Mouse (Mus musculus) testis, adult 2 months (tissue): ENCODE measurements around the gene Stxbp1. TPM values are rescaled to one million over a fixed set of nuclear protein-coding genes. Genes with fewer than 3 reads are reported as not detected.

Experiments used
- H3K27ac ChIP-seq: fragments of 200-500 bp; 2 replicates; pipeline ENCODE4 v1.5.1; 2012; ENCODE audit warnings: low read depth, low read length; ENCODE audit not compliant: control insufficient read depth, insufficient read depth
- H3K27me3 ChIP-seq: fragments of 200-500 bp; 2 replicates; pipeline ENCODE4 v1.6.1; 2012; ENCODE audit warnings: mild to moderate bottlenecking, low read length, moderate library complexity; ENCODE audit not compliant: control insufficient read depth, insufficient read depth
- H3K36me3 ChIP-seq: fragments of 200-500 bp; 2 replicates; pipeline ENCODE4 v1.6.1; 2012; ENCODE audit warnings: mild to moderate bottlenecking, low read length; ENCODE audit not compliant: control insufficient read depth, insufficient read depth
- H3K4me1 ChIP-seq: fragments of 200-500 bp; 2 replicates; pipeline ENCODE4 v1.6.1; 2012; ENCODE audit warnings: low read length; ENCODE audit not compliant: control insufficient read depth, insufficient read depth
- H3K4me3 ChIP-seq: fragments of 200-500 bp; 2 replicates; pipeline ENCODE4 v1.5.1; 2012; ENCODE audit warnings: low read depth, mild to moderate bottlenecking, low read length, moderate library complexity, mixed read lengths; ENCODE audit not compliant: control insufficient read depth
- CTCF ChIP-seq: fragments of 200-500 bp; IDR thresholded peaks from 2 replicates; pipeline ENCODE4 v1.5.1; 2012; ENCODE audit warnings: low read depth, mild to moderate bottlenecking, inconsistent platforms, low read length, moderate library complexity; ENCODE audit not compliant: control insufficient read depth, insufficient read depth, insufficient replicate concordance
- POLR2A ChIP-seq: fragments of 200-500 bp; IDR thresholded peaks from 2 replicates; pipeline ENCODE4 v1.6.1; 2012; ENCODE audit warnings: low read depth, mild to moderate bottlenecking, inconsistent platforms, low read length, moderate library complexity; ENCODE audit not compliant: control insufficient read depth
- polyA plus RNA-seq: library from polyadenylated mRNA; depleted of rRNA; stranded (reverse); fragments of >200 nt; gene quantifications from 2 replicates; pipeline ENCODE4 v1.2.3, GENCODE M21; 2012

The Stxbp1 gene
- polyA plus RNA-seq, 1 experiment, result 15.2 TPM

GRCm38 (mm10) chr2:32784048-32784681 lies 62.9 kb downstream of the Stxbp1 start, which contains the start of gene Cfap157:
Gene Cfap157 (minus strand): TSS chr2:32784428.
- Histone ChIP-seq H3K27me3 (no peaks in the 10 kb centered on the region), H3K27ac (0 out of 2 replicates have a peak within 1 kb of the TSS, but pooled peaks have one; percentile 43), H3K4me3 (peak within 1 kb of the TSS; percentile 91), H3K4me1 (peaks cover 8% of the 10 kb centered on the region), H3K36me3 (no peaks in the 10 kb centered on the region)
- no peak for TF ChIP-seq POLR2A
- no peak for TF ChIP-seq CTCF

GRCm38 (mm10) chr2:32781710-32782109 lies 65.3 kb downstream of the Stxbp1 start:
- H3K4me3 ChIP-seq, result no peak overlapping the region
- TF ChIP-seq POLR2A, result no peak
- no peak for TF ChIP-seq CTCF
- no peak overlapping the region for H3K27ac ChIP-seq
- H3K4me1 ChIP-seq, result peaks cover 8% of the 10 kb centered on the region
- H3K27me3 ChIP-seq, result no peaks in the 10 kb centered on the region
- H3K36me3 ChIP-seq, result no peaks in the 10 kb centered on the region

GRCm38 (mm10) chr2:32779714-32780113 lies 67.3 kb downstream of the Stxbp1 start:
- no peaks in the 10 kb centered on the region for H3K36me3 ChIP-seq
- H3K27ac ChIP-seq, result no peak overlapping the region
- H3K27me3 ChIP-seq, result no peaks in the 10 kb centered on the region
- peaks cover 15% of the 10 kb centered on the region for H3K4me1 ChIP-seq
- TF ChIP-seq POLR2A (no peak), CTCF (no peak)
- H3K4me3 ChIP-seq, result no peak overlapping the region

- Histone ChIP-seq H3K27ac (no peak overlapping the region), H3K4me3 (no peak overlapping the region), H3K4me1 (peaks cover 14% of the 10 kb centered on the region), H3K27me3 (no peaks in the 10 kb centered on the region), H3K36me3 (no peaks in the 10 kb centered on the region)
- no peak for TF ChIP-seq POLR2A
- peak; percentile 76; the same call in 1 of the 2 replicates for TF ChIP-seq CTCF
Measured at GRCm38 (mm10) chr2:32779131-32779530, 67.9 kb downstream of the Stxbp1 start.

- no peak overlapping the region for H3K27ac ChIP-seq
- peaks cover 11% of the 10 kb centered on the region for H3K4me1 ChIP-seq
- H3K4me3 ChIP-seq, result no peak overlapping the region
- no peaks in the 10 kb centered on the region for H3K36me3 ChIP-seq
- TF ChIP-seq POLR2A, result no peak
- TF ChIP-seq CTCF, result no peak
- no peaks in the 10 kb centered on the region for H3K27me3 ChIP-seq
Measured at GRCm38 (mm10) chr2:32778081-32778480, 69.0 kb downstream of the Stxbp1 start.

- no peaks in the 10 kb centered on the region for H3K36me3 ChIP-seq
- H3K27me3 ChIP-seq, result no peaks in the 10 kb centered on the region
- TF ChIP-seq CTCF, result no peak
- no peak for TF ChIP-seq POLR2A
- peak overlapping the region; percentile 95 for H3K4me3 ChIP-seq
- H3K27ac ChIP-seq, result no peak overlapping the region; the same call in 1 of the 2 replicates
- H3K4me1 ChIP-seq, result peaks cover 9% of the 10 kb centered on the region
Measured at GRCm38 (mm10) chr2:32776192-32776591, 70.9 kb downstream of the Stxbp1 start.

GRCm38 (mm10) chr2:32775359-32776074 lies 71.5 kb downstream of the Stxbp1 start, which contains the start of the genes Ttc16 and Ptrh1:
Gene Ttc16 (minus strand): TSS chr2:32775633.
Gene Ptrh1 (plus strand): TSS chr2:32775786.
- Histone ChIP-seq H3K36me3 (no peaks in the 10 kb centered on the region), H3K27ac (peak within 1 kb of the TSS; percentile 87), H3K4me3 (peak within 1 kb of the TSS; percentile 95), H3K27me3 (no peaks in the 10 kb centered on the region), H3K4me1 (peaks cover 7% of the 10 kb centered on the region)
- TF ChIP-seq POLR2A (peak; percentile 80), CTCF (no peak)
